Mouse (Mus musculus): ENCODE data around the gene Plekhn1. TPM values are rescaled to one million over a fixed set of nuclear protein-coding genes. Genes with fewer than 3 reads are reported as not detected.

The Plekhn1 gene
- polyA plus RNA-seq, 1 experiment from 2014 or later, result 27.7 TPM

GRCm38 (mm10) chr4:156177630-156178029, 57.0 kb downstream of the Plekhn1 start:
- peaks cover 33% of the 10 kb centered on the region for H3K36me3 ChIP-seq (ENCODE audit: control insufficient read depth, insufficient read depth, low read length)
- no peak overlapping the region for H3K9ac ChIP-seq (ENCODE audit: low read length)
- H3K27ac ChIP-seq (ENCODE audit: low read length), result no peak overlapping the region
- no peak overlapping the region for H3K4me2 ChIP-seq (ENCODE audit: low read depth, low read length)
- H3K27me3 ChIP-seq (ENCODE audit: control insufficient read depth, insufficient read depth, low read length), result no peaks in the 10 kb centered on the region
- no peaks in the 10 kb centered on the region for H3K9me3 ChIP-seq (replicated peaks; ENCODE audit: control insufficient read depth, low read length)
- no peaks in the 10 kb centered on the region for H3K4me1 ChIP-seq (ENCODE audit: control insufficient read depth, insufficient read depth, low read length)
- no peak overlapping the region for H3K4me3 ChIP-seq (replicated peaks; ENCODE audit: low read length)
- ATAC-seq (ENCODE audit: insufficient read depth, low FRiP score), result no peak
- 90% methylated on average over 9 of the region's 9 CpGs for WGBS

- Histone ChIP-seq H3K4me2 (ENCODE audit: low read depth, low read length) (no peak overlapping the region), H3K36me3 (ENCODE audit: control insufficient read depth, insufficient read depth, low read length) (peaks cover 52% of the 10 kb centered on the region), H3K9me3 (replicated peaks; ENCODE audit: control insufficient read depth, low read length) (no peaks in the 10 kb centered on the region), H3K4me1 (ENCODE audit: control insufficient read depth, insufficient read depth, low read length) (no peaks in the 10 kb centered on the region), H3K9ac (ENCODE audit: low read length) (no peak overlapping the region), H3K4me3 (replicated peaks; ENCODE audit: low read length) (no peak overlapping the region), H3K27ac (ENCODE audit: low read length) (no peak overlapping the region), H3K27me3 (ENCODE audit: control insufficient read depth, insufficient read depth, low read length) (no peaks in the 10 kb centered on the region)
- ATAC-seq (ENCODE audit: insufficient read depth, low FRiP score), result no peak
- 92% methylated on average over 11 of the region's 11 CpGs for WGBS
These were observed 62.8 kb downstream of the Plekhn1 start for GRCm38 (mm10) chr4:156171828-156172227.

Small RNAs within 50 kb of the gene (microRNA-seq; reads per million reads assigned to microRNA genes)
- 2.5 reads per million, percentile 13 among the genes with 10 or more reads in this experiment for gene Mir7658

Other genes with a start within 250 kb of the Plekhn1 start
- 11.0 and 11.6 TPM in 2 replicates for gene B3galt6, start 242.2 kb downstream of the Plekhn1 start, polyA plus RNA-seq (2015; fragmentation: Nextera tagmentation; extraction: Ambion mirVana)
- 165 and 166 TPM in 2 replicates for gene Sdf4, start 242.0 kb downstream of the Plekhn1 start, polyA plus RNA-seq (2015; fragmentation: Nextera tagmentation; extraction: Ambion mirVana)
- 0.30 and 0.87 TPM in 2 replicates for gene Tnfrsf4, start 221.0 kb downstream of the Plekhn1 start, polyA plus RNA-seq (2015; fragmentation: Nextera tagmentation; extraction: Ambion mirVana)
- 2.4 and 3.1 TPM in 2 replicates for gene Tnfrsf18, start 208.7 kb downstream of the Plekhn1 start, polyA plus RNA-seq (2015; fragmentation: Nextera tagmentation; extraction: Ambion mirVana)
- gene Ttll10, start 175.4 kb downstream of the Plekhn1 start, polyA plus RNA-seq (2015; fragmentation: Nextera tagmentation; extraction: Ambion mirVana), result 4.6 and 5.0 TPM in 2 replicates
- gene 9430015G10Rik, start 124.9 kb downstream of the Plekhn1 start, polyA plus RNA-seq (2015; fragmentation: Nextera tagmentation; extraction: Ambion mirVana), result 26.8 and 32.3 TPM in 2 replicates
- 1.1 and 1.9 TPM in 2 replicates for gene Rnf223, start 104.3 kb downstream of the Plekhn1 start, polyA plus RNA-seq (2015; fragmentation: Nextera tagmentation; extraction: Ambion mirVana)
- 62.8 and 63.6 TPM in 2 replicates for gene Agrn, start 37.4 kb downstream of the Plekhn1 start, polyA plus RNA-seq (2015; fragmentation: Nextera tagmentation; extraction: Ambion mirVana)
- gene Isg15, start 34.0 kb downstream of the Plekhn1 start, polyA plus RNA-seq (2015; fragmentation: Nextera tagmentation; extraction: Ambion mirVana), result 1.4 and 2.3 TPM in 2 replicates
- 2.3 and 2.4 TPM in 2 replicates for gene AW011738, start 31.6 kb downstream of the Plekhn1 start, polyA plus RNA-seq (2015; fragmentation: Nextera tagmentation; extraction: Ambion mirVana)
- 3.6 and 5.4 TPM in 2 replicates for gene Perm1, start 19.0 kb downstream of the Plekhn1 start, polyA plus RNA-seq (2015; fragmentation: Nextera tagmentation; extraction: Ambion mirVana)
- gene Noc2l, start 1.2 kb upstream of the Plekhn1 start, polyA plus RNA-seq (2015; fragmentation: Nextera tagmentation; extraction: Ambion mirVana), result 53.6 and 56.3 TPM in 2 replicates
- gene Samd11, start 20.8 kb upstream of the Plekhn1 start, polyA plus RNA-seq (2015; fragmentation: Nextera tagmentation; extraction: Ambion mirVana), result 1.3 and 1.4 TPM in 2 replicates
- gene Vmn2r-ps159, start 96.2 kb upstream of the Plekhn1 start, polyA plus RNA-seq (2015; fragmentation: Nextera tagmentation; extraction: Ambion mirVana), result not detected in 2 replicates